Mouse (Mus musculus) layer of hippocampus, postnatal 14 days (tissue): ENCODE results near the gene Abi3bp. TPM values are rescaled to one million over a fixed set of nuclear protein-coding genes. Genes with fewer than 3 reads are reported as not detected.
A peak's percentile ranks its signal among the peaks of the same experiment; 100 is the strongest.

Experiments
- DNase-seq, 2 experiments: peaks; one replicate each; pipeline ENCODE4 v3.0.0; 2021 to 2022; ENCODE audit warnings: low spot score in 2 of 2, mixed read lengths in 1 of 2
- long read RNA-seq, 2 experiments: library from polyadenylated mRNA; stranded (forward); transcript quantifications; one replicate each; pipeline ENCODE4 v2.0.0; 2021
- total RNA-seq, 2 experiments: library from RNA; stranded (reverse); gene quantifications; 2 replicates each; pipeline ENCODE4 v1.2.3; 2021

The Abi3bp gene
- 1 to 10 TPM; 1.3 to 1.7 TPM for total RNA-seq
- long read RNA-seq, experiment 1, result 0 reads
- long read RNA-seq, experiment 2, partial matches to known transcripts, result 0 of 1 reads
- long read RNA-seq, experiment 2, other reads (novel, unspliced or antisense), result 1 of 1 reads

DNA sequence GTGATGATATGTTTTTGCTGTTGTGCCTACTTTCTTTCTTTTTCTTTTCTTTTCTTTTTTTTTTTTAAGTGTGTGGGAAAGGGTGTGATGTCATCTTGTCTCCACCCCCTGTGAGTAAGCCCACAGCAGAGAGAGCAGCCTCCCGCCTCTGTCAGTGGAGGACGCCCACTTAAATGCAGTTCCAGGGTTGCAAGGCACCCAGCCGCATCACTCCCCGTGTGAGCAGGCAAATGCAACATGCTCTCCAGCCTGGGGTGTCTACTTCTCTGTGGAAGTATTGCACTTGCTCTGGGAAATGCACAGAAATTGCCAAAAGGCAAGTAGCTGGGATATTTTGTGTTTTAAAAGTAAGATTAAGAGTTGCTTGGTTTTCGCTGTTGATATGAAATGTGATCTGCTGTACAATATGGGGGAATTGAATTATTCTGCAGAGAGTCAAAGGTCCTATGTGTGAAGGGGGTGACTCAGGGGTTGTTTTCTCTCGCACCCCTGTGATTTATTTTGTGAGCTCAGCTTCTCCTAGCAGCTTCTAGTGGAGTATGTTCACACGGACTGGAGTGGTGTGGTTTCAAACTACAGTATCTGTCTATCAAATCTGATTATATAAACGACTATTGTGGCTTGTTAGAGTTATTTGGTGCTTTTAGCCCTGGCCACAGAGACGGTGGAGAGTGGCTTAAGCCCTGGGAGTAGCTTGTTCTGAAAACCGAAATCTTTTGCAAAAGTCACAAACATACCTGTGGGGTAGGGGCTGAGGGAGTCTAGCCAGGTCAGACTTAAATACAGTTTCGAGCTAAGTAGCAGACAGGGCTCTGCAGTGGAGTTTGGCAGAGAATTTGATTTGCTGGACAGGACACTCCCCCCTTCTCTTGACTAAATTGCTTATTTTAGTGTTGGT is at the start of gene Abi3bp:
TSS of gene Abi3bp (plus strand) at position 202 of the 898 bp plus-strand sequence.
- DNase-seq, result no peak

DNA sequence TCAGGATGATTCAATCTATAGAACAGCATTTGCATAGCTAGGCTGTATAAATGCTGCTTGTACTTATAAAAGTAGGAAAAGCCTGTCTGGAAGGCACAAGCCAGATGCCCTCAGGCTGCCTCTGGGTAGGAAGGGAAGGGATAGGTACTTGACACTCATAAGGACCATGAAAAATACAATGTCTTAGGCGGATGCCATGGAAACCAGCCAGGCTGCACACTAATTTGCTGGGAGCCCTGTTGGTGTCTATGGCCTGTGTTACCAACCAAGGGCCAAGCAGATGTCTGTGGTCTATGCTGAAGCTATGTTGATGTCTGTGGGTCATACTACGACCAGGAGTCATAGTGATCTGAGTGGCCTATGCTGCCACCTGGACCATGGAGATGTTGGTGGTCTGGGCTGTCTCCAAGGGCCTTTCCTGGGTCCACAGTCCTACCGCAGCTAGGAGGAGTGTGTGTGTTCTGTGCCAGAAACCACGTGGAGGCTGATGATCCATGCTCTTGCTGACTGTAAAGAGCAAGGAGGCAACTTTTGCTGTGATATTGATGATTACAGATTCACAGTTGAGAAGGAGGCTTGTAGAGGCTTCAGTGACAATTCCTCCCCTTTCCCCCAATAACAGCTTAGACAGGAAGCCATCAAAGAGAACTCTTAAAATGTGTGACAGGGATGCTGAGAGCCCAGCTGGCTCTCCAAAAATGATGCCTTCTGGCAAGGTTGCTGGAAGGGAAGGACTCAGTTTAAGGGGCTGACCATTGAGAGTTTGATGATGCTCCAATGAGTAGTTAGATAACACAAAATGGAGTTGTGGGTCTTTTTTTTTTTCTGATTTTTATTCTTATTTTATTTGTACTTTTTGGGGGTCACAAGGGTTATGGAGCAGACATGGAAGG is 42.1 kb upstream of the Abi3bp start:
- no peak for DNase-seq

DNA sequence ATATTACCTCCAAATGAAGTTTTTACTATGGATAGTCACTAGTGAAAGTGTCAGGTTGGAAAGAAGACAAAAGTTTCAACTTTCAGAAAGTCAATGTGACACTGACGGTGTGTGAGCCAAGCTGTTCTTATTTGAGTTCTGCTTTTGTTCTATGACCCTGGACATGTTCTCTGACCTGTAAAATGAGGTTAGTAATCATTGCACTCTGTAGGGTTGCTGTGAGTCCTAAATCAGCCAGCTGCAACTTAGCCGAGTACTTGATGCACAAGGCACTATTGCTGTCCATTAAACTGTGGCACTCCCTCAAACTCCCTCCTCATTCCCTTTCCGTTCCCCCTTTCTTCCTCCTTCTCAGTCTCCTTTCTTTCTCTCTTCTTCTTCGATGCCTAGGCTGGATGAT is 37.4 kb upstream of the Abi3bp start:
- no peak for DNase-seq

DNA sequence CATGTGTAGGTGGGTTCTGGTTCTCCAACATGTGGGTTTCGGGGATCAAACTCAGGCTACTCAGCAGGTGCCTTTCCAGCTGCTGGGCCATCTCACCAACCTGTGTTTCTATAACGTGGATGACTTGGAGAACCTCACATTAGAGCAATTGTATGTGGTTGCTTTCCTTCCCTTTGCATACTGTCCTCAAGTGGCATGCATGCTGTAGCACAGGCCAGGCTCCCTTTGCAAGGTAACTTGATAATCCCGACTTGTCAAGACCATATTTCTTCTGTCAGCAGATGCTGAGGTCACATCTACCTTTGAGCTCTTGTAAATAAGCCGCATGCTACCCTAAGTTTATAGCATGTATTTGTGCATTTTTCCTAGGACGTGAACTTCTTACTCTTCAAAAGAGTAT is 36.6 kb upstream of the Abi3bp start:
- no peak for DNase-seq

DNA sequence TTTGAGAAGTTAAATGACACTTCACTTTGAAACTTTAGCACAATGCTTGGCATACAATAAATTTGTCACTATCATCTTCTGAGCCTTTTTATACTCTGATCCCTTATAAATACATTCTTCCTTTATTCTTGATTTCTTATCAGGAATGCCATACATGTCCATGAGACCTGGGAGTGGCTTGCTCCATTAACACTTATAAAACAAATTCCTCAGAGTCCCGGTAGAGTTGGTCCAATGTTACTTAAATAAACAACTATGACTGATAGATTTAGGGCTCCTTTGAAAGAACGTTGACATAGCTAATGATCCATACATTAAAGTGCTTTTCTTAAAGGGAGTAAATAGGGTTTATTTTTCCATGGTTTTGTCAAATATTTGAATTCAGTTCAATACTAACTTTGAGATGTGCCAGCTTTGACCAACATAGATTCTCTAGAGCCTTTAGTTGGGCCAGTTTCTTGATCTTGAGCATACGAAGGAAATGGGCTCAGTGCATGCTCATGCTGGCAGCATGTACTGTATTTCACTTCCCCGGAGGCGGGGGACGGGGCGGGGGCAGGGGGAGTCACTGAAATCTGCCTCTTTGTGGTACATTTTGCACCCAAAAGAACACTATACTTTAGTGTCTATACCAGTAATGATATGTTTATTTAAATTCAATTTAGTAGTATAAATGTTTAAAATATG is 35.9 kb upstream of the Abi3bp start:
- no peak for DNase-seq

DNA sequence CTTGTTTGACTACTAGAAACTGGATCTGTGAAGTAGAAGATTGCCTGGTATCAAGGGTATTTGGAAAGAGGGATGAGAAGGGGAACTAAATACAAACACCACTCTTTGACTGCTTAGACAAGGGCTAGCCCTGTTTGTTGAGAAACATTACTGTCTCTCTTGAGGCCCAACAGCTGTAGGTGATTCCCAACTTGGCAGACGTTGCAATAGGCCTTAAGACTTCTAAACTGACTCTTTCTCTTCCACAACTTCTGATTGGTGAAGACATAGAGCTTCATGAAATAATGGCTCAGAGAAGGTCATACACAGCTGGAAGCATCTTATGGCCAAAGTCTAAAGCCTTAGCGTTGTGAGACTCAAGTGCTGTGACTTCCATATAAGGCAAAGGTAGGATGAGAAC is 26.2 kb upstream of the Abi3bp start:
- DNase-seq, result no peak

DNA sequence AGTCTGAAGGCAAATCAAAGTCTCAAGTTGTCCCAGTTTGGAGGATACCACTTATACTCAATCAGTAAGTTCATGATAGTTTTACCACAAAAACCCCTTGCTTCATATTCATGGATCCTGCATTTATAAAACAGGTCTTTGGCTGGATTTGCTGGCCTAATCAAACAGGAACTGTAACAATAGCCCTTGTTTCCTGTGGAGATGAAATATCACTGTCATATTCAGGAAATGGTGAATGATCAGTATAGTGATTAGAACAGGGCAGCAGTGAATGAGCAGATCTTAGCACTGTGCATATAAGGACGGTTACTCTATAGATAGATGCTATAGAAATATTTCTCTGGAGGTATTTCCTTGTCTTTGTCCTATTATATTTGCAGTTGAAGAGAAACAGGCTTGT is 25.8 kb upstream of the Abi3bp start:
- DNase-seq, result no peak

DNA sequence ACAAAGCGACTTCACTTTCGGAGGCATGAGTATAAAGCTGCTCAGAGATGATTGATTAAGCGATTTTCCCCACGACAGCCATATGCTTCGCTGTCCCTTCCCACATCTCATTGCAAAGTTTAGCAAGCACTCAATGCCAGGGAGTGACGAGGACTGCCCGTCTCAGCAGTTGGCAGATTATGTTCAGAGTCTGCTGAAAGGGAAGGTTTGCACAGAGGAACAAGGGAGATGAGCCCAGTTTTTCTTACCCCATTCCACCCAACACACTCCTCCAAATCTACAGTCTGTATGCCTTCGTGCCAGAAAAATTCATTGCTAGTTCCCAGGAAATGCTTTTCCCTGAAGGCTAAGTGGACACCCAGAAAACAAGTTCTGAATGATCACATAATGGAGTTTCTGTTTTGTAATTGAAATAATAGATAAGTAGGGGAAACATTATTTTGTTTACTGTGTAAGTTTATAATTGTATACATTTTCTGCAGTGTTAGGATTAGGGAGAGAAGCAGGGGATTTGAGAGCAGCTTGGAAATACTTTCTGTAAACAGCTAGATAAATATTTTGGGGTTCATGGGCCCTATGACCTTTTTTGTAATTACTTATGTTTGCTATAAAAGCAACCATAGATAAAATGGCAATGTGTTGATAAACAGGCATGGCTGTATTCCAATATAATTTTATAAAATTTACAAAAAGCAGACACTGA is 19.5 kb upstream of the Abi3bp start:
- peak in 1 of 2 experiments; percentile 2 for DNase-seq

DNA sequence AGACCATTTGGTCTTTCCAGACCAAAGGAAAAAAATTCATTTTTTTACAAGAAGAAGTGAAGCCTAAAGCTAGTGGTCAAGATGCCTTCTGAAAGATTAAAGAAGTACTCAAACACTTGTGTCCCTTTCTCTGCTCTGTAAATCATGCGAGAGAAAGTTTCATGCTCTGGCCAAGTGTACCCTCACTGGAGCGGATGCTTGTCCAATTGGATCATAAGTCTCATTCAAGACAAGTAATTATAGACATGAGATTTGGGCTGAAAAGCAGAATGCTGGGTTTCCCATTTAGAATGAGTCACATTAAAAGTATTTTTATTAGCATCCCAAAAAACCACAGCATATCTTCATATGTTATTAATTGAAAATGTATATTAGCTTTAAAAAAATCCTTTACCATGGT is 4.5 kb upstream of the Abi3bp start:
- DNase-seq, result no peak

DNA sequence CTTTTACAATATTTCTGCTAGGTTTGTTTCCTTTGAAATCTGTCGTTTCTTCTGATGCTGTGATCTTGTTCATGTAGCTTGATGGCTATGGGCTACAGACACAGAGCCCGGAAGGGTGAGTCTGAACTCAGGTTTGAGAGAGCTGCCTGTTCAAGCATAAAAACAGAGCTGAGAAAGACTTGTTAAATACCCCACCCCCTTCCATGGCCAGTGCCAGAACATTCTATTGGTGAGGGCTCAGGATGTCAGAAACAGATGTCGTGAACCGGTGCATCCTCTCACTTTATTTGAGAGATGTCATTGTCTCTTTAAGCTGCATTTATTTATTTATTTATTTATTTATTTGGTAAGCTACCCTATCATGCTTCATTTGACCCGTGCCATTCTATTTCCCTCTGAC is 2.0 kb upstream of the Abi3bp start:
- DNase-seq, result no peak

DNA sequence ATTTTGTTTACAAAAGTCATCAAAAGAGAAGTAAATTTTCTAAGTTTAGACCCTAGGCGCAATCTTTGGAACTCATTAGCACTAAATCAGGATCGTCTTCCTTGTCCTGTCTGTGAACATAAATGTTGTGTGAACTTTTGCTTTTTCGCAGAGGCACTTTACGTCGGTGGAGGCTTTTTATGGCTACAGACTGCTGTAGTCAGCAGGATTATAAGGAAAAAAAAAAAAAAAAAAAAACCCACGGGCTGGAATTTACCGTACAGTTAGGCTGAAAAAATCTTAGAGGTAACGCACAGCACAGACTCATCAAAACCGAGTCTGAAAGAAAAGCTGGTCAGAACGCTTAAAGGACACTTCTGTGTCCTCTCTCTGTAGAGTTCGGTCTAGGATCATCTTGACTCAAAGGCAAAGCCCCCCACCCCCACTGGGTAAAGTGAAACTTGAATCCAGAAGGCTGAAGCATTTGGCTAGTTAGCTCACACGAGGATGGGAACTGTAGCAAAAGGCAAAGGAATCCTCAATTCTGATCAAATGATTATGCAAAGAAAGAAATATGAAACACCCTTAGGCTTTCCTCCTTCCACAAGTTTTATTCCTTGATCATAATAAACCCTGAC is 1.0 kb downstream of the Abi3bp start:
- no peak for DNase-seq

DNA sequence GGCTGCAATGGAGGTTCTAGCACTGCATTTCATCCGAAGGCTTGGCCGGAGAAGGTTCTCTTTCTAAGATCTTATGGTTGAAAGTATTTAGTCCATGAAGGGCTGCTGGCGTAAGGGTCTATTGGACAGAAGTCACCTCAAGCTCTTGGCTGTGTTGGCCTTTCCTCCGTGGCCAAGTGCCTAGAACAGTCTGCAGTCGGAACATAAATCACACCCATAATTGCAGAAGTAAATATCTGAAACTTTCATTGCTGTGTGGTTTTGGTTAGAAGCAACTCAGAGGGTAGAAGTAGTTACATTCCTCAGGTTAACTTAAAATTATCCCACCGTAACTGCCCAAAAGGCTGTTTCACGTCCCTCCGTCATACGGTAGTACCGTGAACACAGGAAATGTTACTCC is 5.8 kb downstream of the Abi3bp start:
- no peak for DNase-seq

DNA sequence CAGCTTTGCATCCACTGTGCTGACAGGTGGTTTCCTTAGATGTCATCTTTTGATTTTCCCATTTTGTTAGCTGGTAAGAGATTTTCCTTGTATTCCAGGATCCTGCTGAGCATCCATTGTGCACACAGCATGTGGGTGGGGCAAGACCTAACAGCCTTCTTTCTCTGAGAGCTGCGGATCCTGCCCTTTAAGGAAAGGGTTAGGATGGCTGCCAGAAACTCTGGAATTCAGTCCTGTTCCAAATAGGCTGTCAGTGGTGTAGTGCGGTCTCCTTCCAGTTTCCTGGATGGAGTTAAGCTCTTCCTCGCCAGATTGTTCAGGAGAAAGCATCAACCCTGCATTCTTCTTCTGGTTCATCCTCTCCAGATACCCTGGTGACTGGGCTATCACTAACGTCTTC is 8.8 kb downstream of the Abi3bp start:
- no peak for DNase-seq

DNA sequence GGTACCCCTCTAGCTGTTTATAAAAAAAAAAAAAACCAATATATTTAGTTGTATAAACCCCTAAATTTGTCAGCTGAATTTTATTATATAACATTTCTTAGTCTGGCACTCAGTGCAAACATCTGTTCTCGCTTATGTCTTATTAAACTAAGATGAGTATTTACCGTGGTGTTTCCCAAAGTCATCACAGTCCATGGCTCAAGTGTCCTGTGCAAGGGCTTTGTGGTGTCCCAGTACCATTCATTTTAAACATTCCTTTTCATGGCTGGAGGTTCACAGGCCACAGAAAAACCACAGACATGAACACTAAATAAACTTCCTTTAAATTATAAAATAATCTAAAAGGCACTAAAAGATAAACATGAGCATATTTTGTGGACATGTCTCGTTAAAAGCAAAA is 13.2 kb downstream of the Abi3bp start:
- DNase-seq, result no peak

DNA sequence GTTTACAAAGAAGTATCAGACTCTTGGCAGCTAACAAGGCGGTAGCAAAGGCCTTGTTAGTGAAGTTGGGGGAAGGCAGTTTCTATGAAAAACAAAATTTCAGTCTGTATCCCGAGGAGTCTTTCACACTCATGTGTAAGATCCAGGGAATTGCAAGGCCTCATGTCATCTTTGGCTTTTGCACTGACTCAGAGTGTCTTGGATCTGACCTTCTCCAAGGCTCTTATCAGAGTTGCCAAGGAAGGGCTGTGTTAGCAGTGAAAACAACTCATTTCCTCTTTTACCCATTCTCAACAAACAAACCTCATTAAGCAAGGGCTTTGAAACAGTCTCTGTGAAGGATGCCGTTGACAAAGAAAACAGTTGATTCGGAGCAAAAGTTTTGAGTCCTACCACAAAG is 17.6 kb downstream of the Abi3bp start:
- DNase-seq, result no peak

DNA sequence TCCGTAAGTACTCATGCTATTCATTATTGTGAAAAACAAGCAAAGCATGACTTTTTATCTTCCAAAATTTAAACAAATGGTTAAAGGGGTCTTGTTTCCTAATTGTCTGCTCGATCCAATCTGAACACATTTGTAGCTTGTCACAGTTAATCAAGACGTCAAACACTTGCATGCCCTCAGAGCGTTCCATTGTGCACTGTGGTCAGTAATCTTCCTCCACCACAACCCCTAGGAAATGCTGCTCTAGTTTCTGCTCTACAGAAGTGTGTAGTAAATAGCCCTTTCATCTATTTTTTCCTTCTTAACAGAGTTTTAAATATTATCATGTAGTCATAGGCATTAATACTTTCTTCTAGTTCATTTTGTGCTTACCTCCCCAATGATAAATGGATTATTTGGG is 19.1 kb downstream of the Abi3bp start:
- no peak for DNase-seq

DNA sequence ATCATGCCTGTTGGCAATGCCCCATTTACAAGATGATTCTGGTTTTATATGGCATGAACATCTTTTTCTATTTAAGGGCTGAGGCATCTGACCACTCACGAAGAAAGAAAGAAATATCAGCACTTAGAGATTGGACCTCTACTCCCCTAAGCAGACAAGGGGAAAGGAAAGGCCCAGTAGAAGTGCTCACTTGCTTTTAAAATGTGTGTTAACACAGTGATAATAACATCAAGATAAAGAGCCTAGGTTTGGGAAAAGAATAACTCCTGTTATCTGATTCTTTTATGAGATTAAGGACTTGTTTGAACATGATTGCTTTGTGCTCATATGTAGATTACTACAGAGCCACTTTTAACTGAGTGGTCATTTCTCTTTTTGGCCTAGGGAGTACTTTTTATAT is 21.0 kb downstream of the Abi3bp start:
- no peak for DNase-seq

DNA sequence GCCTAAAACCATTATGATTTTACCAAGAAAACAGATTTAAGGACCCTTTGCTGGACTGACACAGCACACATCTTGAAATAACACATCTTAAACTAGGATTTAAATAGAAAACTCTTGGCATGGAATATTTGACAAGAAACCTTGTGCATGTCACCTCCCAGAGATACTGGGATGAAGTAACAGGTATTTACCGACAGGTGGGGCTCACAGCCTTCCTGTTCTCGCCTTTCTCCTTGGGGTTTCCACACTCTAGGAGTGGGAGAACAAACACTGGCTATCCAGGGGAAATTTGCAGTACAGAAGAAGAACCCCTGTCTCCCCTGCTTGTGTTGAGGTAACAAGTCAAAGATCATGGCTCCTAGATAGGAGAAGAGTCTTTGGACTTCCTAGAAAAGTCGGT is 22.8 kb downstream of the Abi3bp start:
- no peak for DNase-seq

DNA sequence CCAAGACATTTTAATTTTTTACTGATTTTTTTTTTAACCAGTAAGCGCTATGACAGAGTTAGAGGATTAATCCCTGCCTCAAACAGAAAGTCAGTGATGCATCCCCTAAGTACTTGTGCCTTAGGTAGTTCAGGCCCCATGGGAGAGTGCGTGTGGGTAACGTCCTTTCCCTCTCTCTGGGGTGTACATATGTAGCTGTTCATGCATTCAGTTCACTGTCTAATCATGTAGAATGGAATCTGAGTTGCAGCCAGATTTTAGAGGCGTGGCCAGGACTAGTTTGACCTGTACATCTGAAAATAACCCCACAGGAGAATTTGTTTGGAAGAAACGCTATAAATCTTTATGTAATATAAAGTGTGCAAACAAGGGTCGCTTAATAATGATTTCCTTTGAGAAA is 23.4 kb downstream of the Abi3bp start:
- no peak for DNase-seq

DNA sequence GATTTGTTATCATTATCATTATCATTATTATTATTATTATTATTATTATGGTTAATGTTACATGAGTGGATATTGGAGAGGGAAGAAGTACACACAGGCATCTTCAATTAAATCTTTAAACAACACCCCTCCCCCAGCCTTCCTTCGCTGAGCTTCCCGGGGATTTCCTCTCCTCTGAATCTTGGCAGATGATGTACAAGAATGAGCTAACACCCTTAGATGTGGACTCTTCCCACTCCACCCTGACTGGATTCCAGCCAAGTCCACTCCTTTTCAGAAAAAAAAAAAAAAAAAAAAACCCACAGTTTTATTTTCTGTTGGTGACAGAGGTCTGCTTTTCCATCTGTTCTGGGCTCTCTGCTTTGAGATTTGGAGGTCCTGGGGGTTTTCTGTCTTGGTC is 23.8 kb downstream of the Abi3bp start:
- no peak for DNase-seq
